Mouse (Mus musculus): ENCODE measurements at regions not wholly inside any gene's neighbourhood (a gene's known extent, or its start where the extent isn't known, plus 50 kb on each side); places are given as distances from the start of the nearest gene placed in this dataset.

- Histone ChIP-seq H3K27me3 (no peaks in the 10 kb centered on the region), H3K4me1 (no peaks in the 10 kb centered on the region), H3K9me3 (replicated peaks) (no peaks in the 10 kb centered on the region), H3K4me2 (no peak overlapping the region), H3K4me3 (replicated peaks) (no peak overlapping the region), H3K27ac (no peak overlapping the region), H3K9ac (no peak overlapping the region), H3K36me3 (no peaks in the 10 kb centered on the region)
- 79% methylated on average over 8 of the region's 8 CpGs for WGBS
- ATAC-seq (replicated peaks; ENCODE audit: low FRiP score): no peak
These were observed 205.9 kb upstream of the Rgma start for GRCm38 (mm10) chr7:73169416-73169815.

- Histone ChIP-seq H3K4me2 (no peak overlapping the region), H3K9ac (no peak overlapping the region), H3K27me3 (no peaks in the 10 kb centered on the region), H3K27ac (no peak overlapping the region), H3K4me3 (replicated peaks) (no peak overlapping the region), H3K9me3 (replicated peaks) (no peaks in the 10 kb centered on the region), H3K4me1 (no peaks in the 10 kb centered on the region), H3K36me3 (no peaks in the 10 kb centered on the region)
- ATAC-seq (replicated peaks; ENCODE audit: low FRiP score): no peak
- WGBS: 86% methylated on average over 4 of the region's 4 CpGs
These were observed 202.7 kb upstream of the Rgma start for GRCm38 (mm10) chr7:73172615-73173014.

- 87% methylated on average over 8 of the region's 8 CpGs for WGBS
These were observed 191.5 kb upstream of the Rgma start for GRCm38 (mm10) chr7:73183761-73184160.

GRCm38 (mm10) chr7:73184208-73185070 lies 190.9 kb upstream of the Rgma start:
- H3K4me1 ChIP-seq: no peaks in the 10 kb centered on the region
- H3K4me3 ChIP-seq (replicated peaks): no peak overlapping the region
- H3K9ac ChIP-seq: no peak overlapping the region
- H3K36me3 ChIP-seq: no peaks in the 10 kb centered on the region
- WGBS: 91% methylated on average over 14 of the region's 14 CpGs
- H3K9me3 ChIP-seq (replicated peaks): no peaks in the 10 kb centered on the region
- H3K27ac ChIP-seq: no peak overlapping the region
- ATAC-seq (replicated peaks; ENCODE audit: low FRiP score): no peak
- H3K27me3 ChIP-seq: no peaks in the 10 kb centered on the region
- H3K4me2 ChIP-seq: no peak overlapping the region

More at GRCm38 (mm10) chr7:73183761-73184160, 191.5 kb upstream of the Rgma start:
- ATAC-seq (replicated peaks; ENCODE audit: low FRiP score): no peak
- Histone ChIP-seq H3K4me1 (no peaks in the 10 kb centered on the region), H3K36me3 (no peaks in the 10 kb centered on the region), H3K27ac (no peak overlapping the region), H3K4me2 (no peak overlapping the region), H3K27me3 (no peaks in the 10 kb centered on the region), H3K4me3 (replicated peaks) (no peak overlapping the region), H3K9ac (no peak overlapping the region), H3K9me3 (replicated peaks) (no peaks in the 10 kb centered on the region)

- Histone ChIP-seq H3K36me3 (no peaks in the 10 kb centered on the region), H3K4me3 (replicated peaks) (no peak overlapping the region), H3K9ac (no peak overlapping the region), H3K4me2 (no peak overlapping the region), H3K27ac (no peak overlapping the region), H3K27me3 (no peaks in the 10 kb centered on the region), H3K4me1 (no peaks in the 10 kb centered on the region), H3K9me3 (replicated peaks) (no peaks in the 10 kb centered on the region)
- no peak for ATAC-seq (replicated peaks; ENCODE audit: low FRiP score)
- 85% methylated on average over 10 of the region's 10 CpGs for WGBS
These were observed 190.2 kb upstream of the Rgma start for GRCm38 (mm10) chr7:73185071-73185531.

GRCm38 (mm10) chr7:73185591-73185990 lies 189.7 kb upstream of the Rgma start:
- H3K9me3 ChIP-seq (replicated peaks): no peaks in the 10 kb centered on the region
- H3K4me3 ChIP-seq (replicated peaks): no peak overlapping the region
- no peaks in the 10 kb centered on the region for H3K27me3 ChIP-seq
- WGBS: 95% methylated on average over 5 of the region's 5 CpGs
- H3K27ac ChIP-seq: no peak overlapping the region
- H3K9ac ChIP-seq: no peak overlapping the region
- no peaks in the 10 kb centered on the region for H3K4me1 ChIP-seq
- no peak for ATAC-seq (replicated peaks; ENCODE audit: low FRiP score)
- H3K36me3 ChIP-seq: no peaks in the 10 kb centered on the region
- no peak overlapping the region for H3K4me2 ChIP-seq

- Histone ChIP-seq H3K4me2 (no peak overlapping the region), H3K9ac (no peak overlapping the region), H3K4me1 (no peaks in the 10 kb centered on the region), H3K27me3 (no peaks in the 10 kb centered on the region), H3K36me3 (no peaks in the 10 kb centered on the region), H3K4me3 (replicated peaks) (no peak overlapping the region), H3K9me3 (replicated peaks) (no peaks in the 10 kb centered on the region), H3K27ac (no peak overlapping the region)
- 97% methylated on average over 3 of the region's 3 CpGs for WGBS
- ATAC-seq (replicated peaks; ENCODE audit: low FRiP score): no peak
These were observed 188.8 kb upstream of the Rgma start for GRCm38 (mm10) chr7:73186501-73186900.

GRCm38 (mm10) chr7:73191388-73192278 lies 183.7 kb upstream of the Rgma start:
- WGBS: 49% methylated on average over 12 of the region's 12 CpGs
- Histone ChIP-seq H3K27ac (no peak overlapping the region), H3K27me3 (no peaks in the 10 kb centered on the region), H3K4me1 (peaks cover 2% of the 10 kb centered on the region; the same call in 1 of the 2 replicates), H3K9me3 (replicated peaks) (no peaks in the 10 kb centered on the region), H3K4me3 (replicated peaks) (no peak overlapping the region), H3K9ac (no peak overlapping the region), H3K4me2 (no peak overlapping the region), H3K36me3 (no peaks in the 10 kb centered on the region)
- no peak for ATAC-seq (replicated peaks; ENCODE audit: low FRiP score)

GRCm38 (mm10) chr7:73192839-73193238 lies 182.5 kb upstream of the Rgma start:
- Histone ChIP-seq H3K27ac (no peak overlapping the region), H3K36me3 (no peaks in the 10 kb centered on the region), H3K9me3 (replicated peaks) (no peaks in the 10 kb centered on the region), H3K27me3 (no peaks in the 10 kb centered on the region), H3K4me1 (peaks cover 9% of the 10 kb centered on the region; the same call in 1 of the 2 replicates), H3K4me3 (replicated peaks) (no peak overlapping the region), H3K4me2 (no peak overlapping the region), H3K9ac (no peak overlapping the region)
- no peak for ATAC-seq (replicated peaks; ENCODE audit: low FRiP score)
- WGBS: 86% methylated on average over 7 of the region's 7 CpGs

- 0 out of 2 replicates have a peak, but pooled peaks cover 2% of the 10 kb centered on the region for H3K27me3 ChIP-seq
- no peak for ATAC-seq (replicated peaks; ENCODE audit: low FRiP score)
- H3K4me2 ChIP-seq: no peak overlapping the region
- no peak overlapping the region for H3K27ac ChIP-seq
- H3K9ac ChIP-seq: no peak overlapping the region
- peaks cover 9% of the 10 kb centered on the region; the same call in 1 of the 2 replicates for H3K4me1 ChIP-seq
- H3K36me3 ChIP-seq: no peaks in the 10 kb centered on the region
- no peaks in the 10 kb centered on the region for H3K9me3 ChIP-seq (replicated peaks)
- H3K4me3 ChIP-seq (replicated peaks): no peak overlapping the region
- 72% methylated on average over 4 of the region's 4 CpGs for WGBS
These were observed 180.0 kb upstream of the Rgma start for GRCm38 (mm10) chr7:73195306-73195705.

- 37% methylated on average over 12 of the region's 12 CpGs for WGBS
These were observed 178.3 kb upstream of the Rgma start for GRCm38 (mm10) chr7:73196851-73197531.

More at GRCm38 (mm10) chr7:73196851-73197531, 178.3 kb upstream of the Rgma start:
- no peaks in the 10 kb centered on the region for H3K36me3 ChIP-seq
- no peak overlapping the region for H3K9ac ChIP-seq
- H3K9me3 ChIP-seq (replicated peaks): no peaks in the 10 kb centered on the region
- H3K27ac ChIP-seq: no peak overlapping the region
- peaks cover 9% of the 10 kb centered on the region; the same call in 1 of the 2 replicates for H3K4me1 ChIP-seq
- 0 out of 2 replicates have a peak, but pooled peaks cover 2% of the 10 kb centered on the region for H3K27me3 ChIP-seq
- H3K4me2 ChIP-seq: no peak overlapping the region
- H3K4me3 ChIP-seq (replicated peaks): no peak overlapping the region
- peak; percentile 91 for ATAC-seq (replicated peaks; ENCODE audit: low FRiP score)

All from kidney, embryonic 15.5 days (tissue).